Mouse (Mus musculus) activated CD4-positive, CD25-positive, alpha-beta regulatory T cell, adult 9 weeks (primary cell): ENCODE results near the gene Dnajc10. TPM values are rescaled to one million over a fixed set of nuclear protein-coding genes. Genes with fewer than 3 reads are reported as not detected.

Experiments used
- polyA plus RNA-seq: library from polyadenylated mRNA; unstranded; fragments of 100-300 nt; shearing (Covaris generic); gene quantifications from one replicate; pipeline ENCODE4 v1.2.1, GENCODE M21; 2017

Gene Dnajc10
- polyA plus RNA-seq, result 54.4 TPM

DNA sequence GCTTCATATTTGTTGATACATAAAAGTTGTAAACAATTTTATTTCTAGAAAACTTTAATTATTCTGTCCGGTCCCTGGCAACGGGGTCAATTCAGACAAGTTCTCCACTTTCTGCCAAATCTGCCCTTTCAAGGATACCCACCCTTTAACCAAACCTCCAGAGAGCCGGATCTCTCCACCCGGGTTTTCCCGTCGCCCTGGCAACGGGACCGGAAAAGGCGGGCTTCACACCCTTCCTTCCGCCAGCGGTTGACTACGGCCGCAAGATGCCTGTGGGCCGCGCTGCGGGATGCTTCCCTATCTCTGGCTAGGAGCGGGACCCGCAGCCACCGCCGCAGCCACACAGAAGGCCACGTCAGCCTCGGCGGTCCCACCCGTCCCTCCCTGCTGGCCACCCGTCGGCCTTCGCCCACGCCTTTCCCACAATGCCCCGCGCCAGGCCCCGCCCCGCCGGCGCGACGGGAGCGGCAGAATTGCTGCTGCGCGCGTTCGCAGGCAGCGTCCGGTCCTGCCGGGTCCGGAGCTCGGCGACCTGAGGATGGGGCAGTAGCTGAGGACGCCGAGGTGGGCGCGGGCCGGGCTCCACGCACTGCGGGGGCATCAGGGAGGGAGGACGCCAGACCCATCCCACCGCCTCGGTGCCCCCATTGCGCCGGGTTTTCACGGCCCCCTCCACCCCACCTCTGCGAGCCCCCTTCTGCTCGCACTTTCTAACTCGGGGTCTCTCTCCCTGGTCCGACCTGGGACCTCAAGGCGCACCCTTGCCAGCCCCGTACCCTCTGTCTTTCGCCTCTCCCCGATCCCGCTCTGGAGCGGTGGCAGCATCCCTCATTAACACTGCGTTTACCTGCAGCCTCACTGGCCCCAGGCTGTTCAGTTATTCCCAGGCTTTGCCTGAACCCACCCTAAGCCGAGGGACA is at the start of gene Dnajc10:
Dnajc10 (plus strand) TSS at position 225 of the 920 bp plus-strand sequence.

DNA sequence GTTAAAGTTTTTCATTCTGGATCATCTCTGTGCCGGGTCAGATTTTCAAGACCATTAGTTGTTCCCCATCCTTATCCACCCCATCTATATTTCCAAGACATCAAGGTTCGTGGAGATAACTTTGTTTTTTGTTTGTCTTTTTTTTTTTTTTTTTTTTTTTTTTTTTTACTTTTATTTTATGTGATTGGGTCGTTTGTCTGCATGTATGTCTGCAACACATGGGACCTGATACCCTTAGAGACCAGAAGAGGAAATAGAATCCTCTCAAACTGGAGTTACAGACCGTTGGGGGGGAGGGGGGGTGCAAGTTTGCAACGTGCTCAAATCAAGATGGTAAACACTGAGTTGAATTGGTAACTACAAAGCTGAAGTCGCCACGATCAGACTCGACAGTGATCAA is 23.1 kb upstream of the Dnajc10 start, which contains the start of gene Prdx6b:
Prdx6b (plus strand) TSS at position 301 of the 400 bp plus-strand sequence.

Other genes with a start within 250 kb of the Dnajc10 start
- not detected for gene Pde1a, start 186.0 kb upstream of the Dnajc10 start, polyA plus RNA-seq
- not detected for gene Prdx6b, start 23.0 kb upstream of the Dnajc10 start, polyA plus RNA-seq
- not detected for gene Frzb, start 132.2 kb downstream of the Dnajc10 start, polyA plus RNA-seq